Mouse (Mus musculus): Measurements from ENCODE around the gene Uvrag. TPM values are rescaled to one million over a fixed set of nuclear protein-coding genes. Genes with fewer than 3 reads are reported as not detected.

Gene Uvrag
- polyA plus RNA-seq, 1 experiment from 2014 or later = 16.5 TPM

DNA sequence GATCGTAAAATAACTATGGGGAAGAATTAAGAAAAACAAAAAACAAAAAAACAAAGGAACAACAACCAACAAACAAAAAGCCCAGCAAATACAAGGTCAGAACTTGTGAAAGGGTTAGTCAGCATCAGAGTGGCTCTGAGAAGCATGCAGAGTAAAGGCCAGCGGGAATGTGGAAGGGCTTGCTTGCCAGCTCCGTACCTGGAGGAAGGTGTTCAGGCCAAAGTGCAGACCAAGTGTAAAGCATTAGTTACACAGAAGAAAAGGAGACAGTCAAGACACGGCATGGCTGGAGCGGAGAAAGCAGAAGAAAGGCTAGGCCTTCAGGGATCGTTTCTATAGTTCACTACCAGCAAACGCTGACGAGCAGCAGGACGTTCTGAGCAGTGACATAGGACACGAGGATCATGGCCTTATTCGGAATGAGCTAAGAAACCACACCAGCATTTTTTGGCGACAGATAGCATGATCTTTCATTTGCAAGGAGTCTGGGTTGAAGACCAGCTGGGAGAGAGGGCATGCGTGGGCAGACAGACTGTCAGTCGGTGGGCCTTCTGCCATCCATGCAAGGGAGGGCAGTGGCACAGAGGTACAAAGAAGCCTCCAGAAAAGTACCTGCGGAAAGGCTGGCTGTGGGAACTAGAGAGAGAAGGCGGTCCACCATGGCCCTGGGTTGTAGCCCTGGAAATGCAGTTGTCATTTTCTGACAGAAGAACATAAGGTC lies 26.8 kb downstream of the Uvrag start:
- WGBS = 81% methylated on average over 16 of the region's 16 CpGs
- ATAC-seq (ENCODE audit: insufficient number of reproducible peaks, insufficient read depth, low FRiP score, low TSS enrichment, low read depth) = no peak
- H3K9ac ChIP-seq = no peak overlapping the region
- no peak overlapping the region for H3K27ac ChIP-seq
- H3K36me3 ChIP-seq = peaks cover 12% of the 10 kb centered on the region; the same call in 1 of the 2 replicates
- no peaks in the 10 kb centered on the region for H3K27me3 ChIP-seq
- H3K4me2 ChIP-seq = no peak overlapping the region
- H3K9me3 ChIP-seq = no peaks in the 10 kb centered on the region
- H3K4me1 ChIP-seq = peaks cover 5% of the 10 kb centered on the region; the same call in 1 of the 2 replicates
- H3K4me3 ChIP-seq = no peak overlapping the region

DNA sequence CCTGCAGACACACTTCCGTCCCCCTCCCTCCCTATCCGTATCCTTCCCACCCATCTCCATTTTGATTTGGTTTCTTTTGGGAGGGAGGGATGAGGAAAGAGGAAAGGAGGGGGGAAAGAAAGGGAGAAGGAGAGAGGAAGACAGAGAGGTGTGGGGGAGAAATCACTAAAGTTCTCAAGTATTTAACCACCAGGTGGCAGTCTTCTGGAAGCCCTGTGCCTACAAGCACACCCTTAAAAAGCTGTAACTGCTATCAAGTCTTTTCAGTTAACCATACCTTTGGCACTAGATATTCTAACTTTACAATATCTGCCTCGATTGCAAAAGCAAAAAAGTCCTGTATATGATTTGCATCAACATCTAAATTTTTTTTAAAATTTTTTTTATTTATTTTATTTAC lies 33.4 kb downstream of the Uvrag start:
- H3K4me2 ChIP-seq = no peak overlapping the region
- no peak for ATAC-seq (ENCODE audit: insufficient number of reproducible peaks, insufficient read depth, low FRiP score, low TSS enrichment, low read depth)

DNA sequence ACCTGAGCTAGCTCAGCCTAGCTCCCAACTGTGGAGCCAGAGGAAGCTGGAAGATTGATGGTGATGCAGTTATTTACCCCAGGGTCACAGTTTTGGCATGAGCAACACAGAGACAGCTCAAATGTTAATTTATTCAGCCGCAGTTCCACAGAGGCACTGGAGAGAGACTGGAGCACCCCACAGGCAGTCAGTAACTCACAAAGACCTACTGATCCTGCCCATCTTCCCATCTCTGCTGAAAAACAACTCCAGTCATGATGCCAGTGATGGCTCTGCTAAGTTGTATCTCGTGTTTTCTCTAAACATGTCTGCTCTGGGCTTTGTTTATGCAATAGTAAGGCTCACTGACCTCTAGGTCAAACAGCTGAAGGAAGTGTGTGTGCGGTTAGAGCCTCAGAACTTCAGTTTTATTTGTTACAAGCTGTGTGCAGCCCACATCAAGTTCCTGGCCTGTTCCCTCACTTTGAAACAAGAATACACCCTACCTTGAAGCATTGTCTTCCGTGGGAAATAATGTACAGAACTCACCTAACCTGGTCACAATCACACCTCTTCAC lies 34.1 kb downstream of the Uvrag start:
- 44% methylated on average over 4 of the region's 4 CpGs for WGBS
- no peak overlapping the region for H3K9ac ChIP-seq

More for the DNA sequence above, 33.4 kb downstream of the Uvrag start:
- Histone ChIP-seq H3K4me1 (peaks cover 18% of the 10 kb centered on the region), H3K36me3 (no peaks in the 10 kb centered on the region), H3K9me3 (no peaks in the 10 kb centered on the region), H3K9ac (no peak overlapping the region), H3K27me3 (no peaks in the 10 kb centered on the region), H3K4me3 (no peak overlapping the region), H3K27ac (no peak overlapping the region)
- 40% methylated on average over 3 of the region's 3 CpGs for WGBS

DNA sequence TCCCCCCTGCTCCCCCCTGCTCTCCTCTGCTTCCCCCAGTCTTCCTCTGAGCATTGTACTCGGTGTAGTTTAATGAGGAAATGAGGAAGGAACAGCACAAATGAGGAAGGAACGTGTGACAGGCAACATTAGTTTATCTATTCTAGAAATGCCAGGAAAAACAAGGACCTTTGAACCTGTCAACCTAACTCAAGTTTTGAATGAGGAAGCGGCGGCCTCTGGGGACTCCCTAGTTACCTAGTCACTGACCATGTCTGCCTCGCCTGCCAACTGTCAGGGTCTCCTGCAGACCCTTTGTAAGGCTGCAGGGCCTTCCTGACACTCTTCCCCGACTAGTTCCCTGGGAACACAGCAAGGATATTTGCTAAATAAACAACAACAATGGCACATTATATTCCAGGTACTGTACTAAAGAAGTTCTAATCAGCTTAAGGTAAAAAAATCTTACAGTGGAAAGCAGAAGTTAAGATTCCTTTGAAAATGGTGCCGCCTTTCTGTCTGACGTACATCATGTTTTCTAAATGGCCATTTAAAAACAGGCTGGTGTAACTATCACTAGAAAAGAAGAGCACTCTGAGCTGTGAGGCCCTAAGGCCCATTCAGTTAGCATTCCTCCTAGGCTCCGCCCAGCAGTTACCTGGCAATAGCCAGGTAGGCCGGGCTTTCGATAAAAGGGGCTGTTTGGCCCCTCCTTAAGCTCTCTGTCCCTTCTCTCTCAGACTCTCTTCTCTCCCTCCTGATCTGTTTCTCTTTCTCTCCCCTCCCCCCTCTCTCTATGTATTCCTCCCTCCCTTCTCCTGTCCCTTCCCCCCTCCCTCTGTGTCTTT lies 39.0 kb downstream of the Uvrag start:
- 32% methylated on average over 11 of the region's 11 CpGs for WGBS
- no peak for ATAC-seq (ENCODE audit: insufficient number of reproducible peaks, insufficient read depth, low FRiP score, low TSS enrichment, low read depth)
- Histone ChIP-seq H3K36me3 (peaks cover 9% of the 10 kb centered on the region), H3K4me3 (no peak overlapping the region), H3K9me3 (no peaks in the 10 kb centered on the region), H3K4me2 (no peak overlapping the region), H3K4me1 (peaks cover 33% of the 10 kb centered on the region), H3K27ac (peak overlapping the region; percentile 56), H3K27me3 (no peaks in the 10 kb centered on the region), H3K9ac (no peak overlapping the region; the same call in 1 of the 2 replicates)

More for the DNA sequence above, 34.1 kb downstream of the Uvrag start:
- H3K4me2 ChIP-seq = no peak overlapping the region
- no peaks in the 10 kb centered on the region for H3K36me3 ChIP-seq
- ATAC-seq (ENCODE audit: insufficient number of reproducible peaks, insufficient read depth, low FRiP score, low TSS enrichment, low read depth) = no peak
- peaks cover 26% of the 10 kb centered on the region for H3K4me1 ChIP-seq
- no peak overlapping the region for H3K27ac ChIP-seq
- no peaks in the 10 kb centered on the region for H3K9me3 ChIP-seq
- no peaks in the 10 kb centered on the region for H3K27me3 ChIP-seq
- H3K4me3 ChIP-seq = no peak overlapping the region

DNA sequence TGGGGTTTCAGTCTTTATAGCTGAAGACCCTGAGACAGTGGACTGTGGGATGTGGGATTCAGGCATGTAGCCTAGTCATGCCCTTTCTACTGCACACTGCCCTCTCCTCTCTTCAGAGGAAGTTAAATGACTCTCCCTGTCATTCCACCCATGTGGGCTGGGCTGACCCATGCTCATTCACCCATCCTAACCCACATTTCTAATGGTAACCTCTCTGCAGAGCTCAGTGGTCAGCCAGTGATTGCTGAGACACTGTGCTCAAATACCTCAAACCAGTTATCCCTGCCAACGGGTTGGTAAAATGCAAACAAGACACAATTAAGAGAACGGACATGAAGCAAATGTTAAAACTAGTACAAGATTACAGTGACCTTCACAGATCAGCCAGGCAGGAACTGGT lies 39.9 kb downstream of the Uvrag start:
- H3K9ac ChIP-seq = no peak overlapping the region
- WGBS = 56% methylated on average over 2 of the region's 2 CpGs
- H3K9me3 ChIP-seq = no peaks in the 10 kb centered on the region
- peaks cover 14% of the 10 kb centered on the region for H3K36me3 ChIP-seq
- H3K4me1 ChIP-seq = peaks cover 27% of the 10 kb centered on the region
- H3K4me2 ChIP-seq = no peak overlapping the region
- H3K4me3 ChIP-seq = no peak overlapping the region
- H3K27ac ChIP-seq = 0 out of 2 replicates have a peak overlapping the region, but pooled peaks have one; percentile 19
- no peak for ATAC-seq (ENCODE audit: insufficient number of reproducible peaks, insufficient read depth, low FRiP score, low TSS enrichment, low read depth)
- no peaks in the 10 kb centered on the region for H3K27me3 ChIP-seq

DNA sequence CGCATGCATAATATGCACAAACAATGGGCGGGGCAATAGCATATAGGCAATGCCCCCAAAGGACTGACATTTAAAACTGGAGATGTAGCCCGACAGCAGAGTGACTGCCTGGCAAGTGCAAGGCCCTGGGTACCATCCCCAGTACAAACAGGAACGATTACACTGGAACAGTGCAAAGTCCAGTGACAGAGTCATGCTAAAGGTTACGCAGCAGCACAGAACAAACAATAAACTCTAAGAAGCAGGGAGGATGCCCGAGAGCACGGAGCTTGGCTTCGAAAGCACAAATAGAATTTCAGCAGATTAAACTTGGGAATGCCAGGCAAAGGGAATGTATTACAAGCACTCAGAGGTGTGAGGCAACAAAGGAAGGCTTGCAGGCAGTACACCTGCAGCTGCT lies 40.4 kb downstream of the Uvrag start:
- Histone ChIP-seq H3K4me1 (peaks cover 27% of the 10 kb centered on the region), H3K27me3 (no peaks in the 10 kb centered on the region), H3K4me3 (no peak overlapping the region), H3K36me3 (peaks cover 14% of the 10 kb centered on the region), H3K9me3 (no peaks in the 10 kb centered on the region), H3K27ac (no peak overlapping the region), H3K4me2 (no peak overlapping the region), H3K9ac (0 out of 2 replicates have a peak overlapping the region, but pooled peaks have one; percentile 4)
- ATAC-seq (ENCODE audit: insufficient number of reproducible peaks, insufficient read depth, low FRiP score, low TSS enrichment, low read depth) = no peak
- 81% methylated on average over 8 of the region's 8 CpGs for WGBS

DNA sequence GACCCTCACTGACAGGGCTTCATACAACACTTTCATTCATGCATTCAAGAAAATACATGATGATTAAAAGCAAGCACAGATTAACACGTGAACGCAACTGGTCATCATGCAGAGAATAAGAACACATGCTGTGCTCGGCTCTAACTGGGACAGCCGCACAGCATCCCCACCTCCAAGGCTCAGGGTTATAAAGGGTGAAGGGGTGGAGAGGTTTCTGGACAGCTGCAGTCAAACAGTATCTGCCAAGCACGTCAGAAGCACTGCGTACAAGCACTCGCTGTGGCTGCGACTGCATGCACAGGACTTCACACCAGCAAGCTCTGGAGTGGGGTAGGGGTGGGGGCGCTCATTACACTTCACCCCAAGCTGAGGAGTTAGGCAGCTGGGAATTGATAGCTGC lies 40.9 kb downstream of the Uvrag start:
- no peaks in the 10 kb centered on the region for H3K9me3 ChIP-seq
- WGBS = 83% methylated on average over 9 of the region's 9 CpGs
- H3K9ac ChIP-seq = 0 out of 2 replicates have a peak overlapping the region, but pooled peaks have one; percentile 4
- H3K36me3 ChIP-seq = peaks cover 14% of the 10 kb centered on the region
- no peak overlapping the region for H3K4me3 ChIP-seq
- no peak overlapping the region for H3K4me2 ChIP-seq
- peaks cover 27% of the 10 kb centered on the region for H3K4me1 ChIP-seq
- H3K27me3 ChIP-seq = no peaks in the 10 kb centered on the region
- no peak overlapping the region for H3K27ac ChIP-seq
- ATAC-seq (ENCODE audit: insufficient number of reproducible peaks, insufficient read depth, low FRiP score, low TSS enrichment, low read depth) = no peak

DNA sequence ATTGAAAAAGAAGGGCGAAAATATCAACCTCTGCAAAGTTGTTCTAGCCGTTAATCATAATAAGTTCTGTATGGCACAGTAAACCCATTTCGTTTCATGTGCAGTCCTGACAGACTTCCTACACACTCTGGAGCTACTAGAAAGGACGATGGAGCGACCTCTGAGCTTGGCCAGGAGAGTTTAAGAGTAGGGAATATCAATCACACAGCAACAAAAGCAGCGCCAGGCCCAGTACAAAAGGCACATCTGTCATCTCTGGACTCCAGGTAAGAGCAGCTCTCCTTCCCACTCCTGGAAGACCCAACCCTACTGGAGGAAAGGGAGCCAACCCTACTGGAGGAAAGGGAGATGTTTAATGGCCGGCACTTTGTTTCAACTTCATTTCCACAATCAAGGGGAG lies 43.2 kb downstream of the Uvrag start:
- Histone ChIP-seq H3K9me3 (no peaks in the 10 kb centered on the region), H3K27ac (no peak overlapping the region), H3K4me1 (peaks cover 21% of the 10 kb centered on the region), H3K4me2 (no peak overlapping the region), H3K36me3 (peaks cover 18% of the 10 kb centered on the region), H3K27me3 (no peaks in the 10 kb centered on the region), H3K4me3 (no peak overlapping the region), H3K9ac (no peak overlapping the region)
- 90% methylated on average over 7 of the region's 7 CpGs for WGBS
- no peak for ATAC-seq (ENCODE audit: insufficient number of reproducible peaks, insufficient read depth, low FRiP score, low TSS enrichment, low read depth)

DNA sequence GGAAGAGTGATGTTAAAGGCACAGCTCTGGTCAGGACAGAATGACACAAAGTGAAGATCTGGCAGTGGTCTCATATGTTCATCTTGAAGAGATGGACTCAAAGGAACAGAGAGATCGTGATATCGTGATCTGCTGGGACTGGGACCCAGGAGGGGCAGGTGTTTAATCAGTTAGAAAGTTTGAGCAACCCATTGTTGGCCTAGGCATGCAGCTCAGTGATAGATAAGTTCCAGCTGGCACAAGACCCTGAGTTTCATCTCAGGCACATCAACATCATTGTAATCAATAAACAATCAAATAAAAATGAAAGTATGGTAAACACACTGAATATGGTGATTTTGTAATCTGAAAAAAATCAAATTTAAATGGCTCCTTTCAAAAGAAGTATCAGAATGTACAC lies 43.8 kb downstream of the Uvrag start:
- Histone ChIP-seq H3K4me3 (no peak overlapping the region), H3K4me2 (no peak overlapping the region), H3K9ac (no peak overlapping the region), H3K9me3 (no peaks in the 10 kb centered on the region), H3K4me1 (peaks cover 14% of the 10 kb centered on the region), H3K27ac (no peak overlapping the region), H3K36me3 (peaks cover 18% of the 10 kb centered on the region), H3K27me3 (no peaks in the 10 kb centered on the region)
- 84% methylated on average over 2 of the region's 2 CpGs for WGBS
- ATAC-seq (ENCODE audit: insufficient number of reproducible peaks, insufficient read depth, low FRiP score, low TSS enrichment, low read depth) = no peak

DNA sequence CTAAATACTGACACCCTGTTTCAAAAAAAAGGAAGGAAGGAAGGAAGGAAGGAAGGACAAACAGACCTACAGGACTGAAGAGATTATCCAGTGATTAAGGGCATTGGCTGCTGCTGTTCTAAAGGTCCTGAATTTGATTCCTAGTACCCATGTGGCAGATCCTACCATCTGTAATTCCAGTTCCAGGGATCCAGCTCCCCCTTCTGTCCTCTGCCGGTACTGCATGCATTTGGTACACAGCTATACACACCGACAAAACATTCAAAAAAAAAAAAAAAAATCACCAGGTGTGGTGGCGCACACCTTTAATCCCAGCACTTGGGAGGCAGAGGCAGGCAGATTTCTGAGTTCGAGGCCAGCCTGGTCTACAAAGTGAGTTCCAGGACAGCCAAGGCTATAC lies 45.8 kb downstream of the Uvrag start:
- Histone ChIP-seq H3K4me3 (no peak overlapping the region), H3K27me3 (no peaks in the 10 kb centered on the region), H3K4me2 (no peak overlapping the region), H3K9me3 (no peaks in the 10 kb centered on the region), H3K36me3 (peaks cover 18% of the 10 kb centered on the region), H3K4me1 (no peaks in the 10 kb centered on the region), H3K9ac (no peak overlapping the region), H3K27ac (no peak overlapping the region)
- WGBS = 63% methylated on average over 4 of the region's 4 CpGs
- ATAC-seq (ENCODE audit: insufficient number of reproducible peaks, insufficient read depth, low FRiP score, low TSS enrichment, low read depth) = no peak

DNA sequence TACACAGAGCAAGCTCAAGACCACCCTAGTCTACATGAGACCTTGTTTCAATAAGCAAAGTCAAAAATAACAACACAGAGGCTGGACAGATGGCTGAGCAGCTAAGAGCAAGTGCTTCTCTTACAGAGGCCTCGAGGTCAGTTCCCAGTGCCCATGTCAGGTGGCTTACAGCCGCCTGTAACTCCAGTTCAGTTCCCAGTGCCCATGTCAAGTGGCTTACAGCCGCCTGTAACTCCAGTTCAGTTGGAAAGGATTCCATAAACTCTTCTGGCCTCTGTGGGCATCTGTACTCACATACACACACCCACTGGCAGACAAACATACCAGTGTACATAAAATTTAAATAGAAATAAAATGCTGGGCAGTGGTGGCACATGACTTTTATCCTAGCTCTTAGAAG lies 46.6 kb downstream of the Uvrag start:
- no peak for ATAC-seq (ENCODE audit: insufficient number of reproducible peaks, insufficient read depth, low FRiP score, low TSS enrichment, low read depth)
- Histone ChIP-seq H3K9ac (no peak overlapping the region), H3K4me1 (no peaks in the 10 kb centered on the region), H3K9me3 (no peaks in the 10 kb centered on the region), H3K36me3 (peaks cover 18% of the 10 kb centered on the region), H3K4me3 (no peak overlapping the region), H3K4me2 (no peak overlapping the region), H3K27ac (no peak overlapping the region), H3K27me3 (no peaks in the 10 kb centered on the region)
- 91% methylated on average over 3 of the region's 3 CpGs for WGBS

Measured in embryonic facial prominence, embryonic 13.5 days (tissue).